Mouse (Mus musculus) layer of hippocampus, adult 9-11 months (tissue): ENCODE results near the gene Qser1.
"Not testable (repeated sequence)": the region's sequence is repeated elsewhere in the genome, so short reads cannot be mapped to it uniquely, and the experiment has no call there.

Experiments used
- DNase-seq: peaks from one replicate; pipeline ENCODE4 v3.0.0; 2022

Qser1 gene

GRCm38 (mm10) chr2:104816371-104816827 is at the start of gene Qser1:
Qser1 (minus strand) TSS chr2:104816760.
- DNase-seq: peak; percentile 12

- DNase-seq: peak; percentile 8
Observed at GRCm38 (mm10) chr2:104864176-104864860, 47.8 kb upstream of the Qser1 start.

- DNase-seq: no peak
Observed at GRCm38 (mm10) chr2:104860426-104860825, 43.9 kb upstream of the Qser1 start.

- DNase-seq: no peak
Observed at GRCm38 (mm10) chr2:104859060-104859459, 42.5 kb upstream of the Qser1 start.

- DNase-seq: not testable (repeated sequence)
Observed at GRCm38 (mm10) chr2:104858083-104858482, 41.5 kb upstream of the Qser1 start.

GRCm38 (mm10) chr2:104856218-104856617 is 39.7 kb upstream of the Qser1 start:
- no peak for DNase-seq

- DNase-seq: no peak
Observed at GRCm38 (mm10) chr2:104855732-104856131, 39.2 kb upstream of the Qser1 start.

- DNase-seq: no peak
Observed at GRCm38 (mm10) chr2:104854836-104855235, 38.3 kb upstream of the Qser1 start.

- DNase-seq: no peak
Observed at GRCm38 (mm10) chr2:104852546-104852945, 36.0 kb upstream of the Qser1 start.

- no peak for DNase-seq
Observed at GRCm38 (mm10) chr2:104851686-104852085, 35.1 kb upstream of the Qser1 start.

GRCm38 (mm10) chr2:104849991-104850359 is 33.4 kb upstream of the Qser1 start:
- no peak for DNase-seq

GRCm38 (mm10) chr2:104849276-104849990 is 32.9 kb upstream of the Qser1 start, which contains the start of gene Prrg4:
Prrg4 (minus strand) TSS chr2:104849876.
- DNase-seq: peak; percentile 5

GRCm38 (mm10) chr2:104848235-104849161 is 31.9 kb upstream of the Qser1 start:
- DNase-seq: no peak

GRCm38 (mm10) chr2:104847645-104848044 is 31.1 kb upstream of the Qser1 start:
- DNase-seq: no peak

GRCm38 (mm10) chr2:104846638-104847414 is 30.3 kb upstream of the Qser1 start:
- DNase-seq: no peak

- no peak for DNase-seq
Observed at GRCm38 (mm10) chr2:104842559-104842958, 26.0 kb upstream of the Qser1 start.

GRCm38 (mm10) chr2:104841736-104842135 is 25.2 kb upstream of the Qser1 start:
- no peak for DNase-seq

GRCm38 (mm10) chr2:104840974-104841373 is 24.4 kb upstream of the Qser1 start:
- no peak for DNase-seq

GRCm38 (mm10) chr2:104832486-104832885 is 15.9 kb upstream of the Qser1 start:
- no peak for DNase-seq

- no peak for DNase-seq
Observed at GRCm38 (mm10) chr2:104826191-104826590, 9.6 kb upstream of the Qser1 start.

- DNase-seq: not testable (repeated sequence)
Observed at GRCm38 (mm10) chr2:104818763-104819162, 2.2 kb upstream of the Qser1 start.
